Mouse (Mus musculus) G1E (cell line): Measurements from ENCODE around the gene Chrm3.

Experiments
- CTCF ChIP-seq: IDR thresholded peaks from 2 replicates; pipeline ENCODE4 v1.5.1; 2012; ENCODE audit warnings: low read depth, low read length, inconsistent platforms, mixed read lengths
- GATA1 ChIP-seq: IDR thresholded peaks from 2 replicates; pipeline ENCODE4 v1.6.1; 2012; ENCODE audit warnings: borderline replicate concordance, low read length, inconsistent platforms, mixed read lengths
- TAL1 ChIP-seq: conservative IDR thresholded peaks from 2 replicates; pipeline ENCODE4 v1.6.1; 2012; ENCODE audit warnings: low read depth, low read length, inconsistent platforms, mixed read lengths

GRCm38 (mm10) chr13:9977699-9978098, 382.9 kb downstream of the Chrm3 start:
- TF ChIP-seq CTCF (no peak), TAL1 (no peak), GATA1 (no peak)
